Mouse (Mus musculus) E14TG2a.4 (cell line): ENCODE measurements at regions not wholly inside any gene's neighbourhood (a gene's known extent, or its start where the extent isn't known, plus 50 kb on each side); places are given as distances from the start of the nearest gene placed in this dataset.

Experiments
- CTCF ChIP-seq: conservative IDR thresholded peaks from 2 replicates; pipeline ENCODE4 v1.5.1; 2014; ENCODE audit warnings: low read length
- NANOG ChIP-seq: IDR thresholded peaks from 2 replicates; pipeline ENCODE4 v1.6.1; 2014; ENCODE audit warnings: borderline replicate concordance, low read length, mixed read lengths
- POU5F1 ChIP-seq: IDR thresholded peaks from 2 replicates; pipeline ENCODE4 v1.6.1; 2014; ENCODE audit warnings: low read length, borderline replicate concordance

GRCm38 (mm10) chr14:118423269-118423668 is 156.5 kb downstream of the Gm9376 start:
- TF ChIP-seq CTCF (no peak), POU5F1 (no peak), NANOG (no peak)
